Mouse (Mus musculus): ENCODE data around the gene Gng13. TPM values are rescaled to one million over a fixed set of nuclear protein-coding genes. Genes with fewer than 3 reads are reported as not detected.
A peak's percentile ranks its signal among the peaks of the same experiment; 100 is the strongest.

The Gng13 gene
- polyA plus RNA-seq, 1 experiment from 2014 or later: 9.7 TPM

- Histone ChIP-seq H3K4me2 (ENCODE audit: low read depth, severe bottlenecking) (no peak overlapping the region), H3K36me3 (ENCODE audit: control insufficient read depth, insufficient read depth, low read length) (no peaks in the 10 kb centered on the region), H3K27me3 (ENCODE audit: control insufficient read depth, insufficient read depth, low read length) (no peaks in the 10 kb centered on the region), H3K9me3 (ENCODE audit: control insufficient read depth, low read length) (no peaks in the 10 kb centered on the region), H3K4me1 (ENCODE audit: control insufficient read depth, insufficient read depth, low read length) (peaks cover 4% of the 10 kb centered on the region; the same call in 1 of the 2 replicates), H3K9ac (ENCODE audit: low read length) (no peak overlapping the region), H3K4me3 (ENCODE audit: low read depth, low read length) (no peak overlapping the region), H3K27ac (replicated peaks; ENCODE audit: low read depth, low read length) (no peak overlapping the region)
- WGBS: 44% methylated on average over 4 of the region's 4 CpGs
- DNase-seq (ENCODE audit: low spot score): no peak
- ATAC-seq (ENCODE audit: insufficient number of reproducible peaks, low FRiP score, low TSS enrichment, low read depth): no peak
These were observed 38.8 kb downstream of the Gng13 start for GRCm38 (mm10) chr17:25755627-25756377.

- DNase-seq (ENCODE audit: low spot score) (no peak), ATAC-seq (ENCODE audit: insufficient number of reproducible peaks, low FRiP score, low TSS enrichment, low read depth) (no peak)
- Histone ChIP-seq H3K4me2 (ENCODE audit: low read depth, severe bottlenecking) (no peak overlapping the region), H3K9me3 (ENCODE audit: control insufficient read depth, low read length) (no peaks in the 10 kb centered on the region), H3K4me1 (ENCODE audit: control insufficient read depth, insufficient read depth, low read length) (peaks cover 4% of the 10 kb centered on the region; the same call in 1 of the 2 replicates), H3K36me3 (ENCODE audit: control insufficient read depth, insufficient read depth, low read length) (no peaks in the 10 kb centered on the region), H3K9ac (ENCODE audit: low read length) (no peak overlapping the region; the same call in 1 of the 2 replicates), H3K4me3 (ENCODE audit: low read depth, low read length) (no peak overlapping the region), H3K27me3 (ENCODE audit: control insufficient read depth, insufficient read depth, low read length) (no peaks in the 10 kb centered on the region), H3K27ac (replicated peaks; ENCODE audit: low read depth, low read length) (no peak overlapping the region)
- 79% methylated on average over 9 of the region's 9 CpGs for WGBS
These were observed 39.6 kb downstream of the Gng13 start for GRCm38 (mm10) chr17:25756378-25757242.

GRCm38 (mm10) chr17:25757691-25758090 is 40.7 kb downstream of the Gng13 start:
- WGBS: 78% methylated on average over 3 of the region's 3 CpGs
- no peak overlapping the region for H3K9ac ChIP-seq (ENCODE audit: low read length)
- H3K4me2 ChIP-seq (ENCODE audit: low read depth, severe bottlenecking): no peak overlapping the region
- H3K9me3 ChIP-seq (ENCODE audit: control insufficient read depth, low read length): no peaks in the 10 kb centered on the region
- H3K4me1 ChIP-seq (ENCODE audit: control insufficient read depth, insufficient read depth, low read length): peaks cover 4% of the 10 kb centered on the region; the same call in 1 of the 2 replicates
- DNase-seq (ENCODE audit: low spot score): no peak
- no peak for ATAC-seq (ENCODE audit: insufficient number of reproducible peaks, low FRiP score, low TSS enrichment, low read depth)
- no peak overlapping the region for H3K27ac ChIP-seq (replicated peaks; ENCODE audit: low read depth, low read length)
- no peaks in the 10 kb centered on the region for H3K27me3 ChIP-seq (ENCODE audit: control insufficient read depth, insufficient read depth, low read length)
- H3K36me3 ChIP-seq (ENCODE audit: control insufficient read depth, insufficient read depth, low read length): no peaks in the 10 kb centered on the region
- no peak overlapping the region for H3K4me3 ChIP-seq (ENCODE audit: low read depth, low read length)

GRCm38 (mm10) chr17:25760148-25760547 is 43.2 kb downstream of the Gng13 start:
- Histone ChIP-seq H3K4me1 (ENCODE audit: control insufficient read depth, insufficient read depth, low read length) (peaks cover 4% of the 10 kb centered on the region; the same call in 1 of the 2 replicates), H3K36me3 (ENCODE audit: control insufficient read depth, insufficient read depth, low read length) (no peaks in the 10 kb centered on the region), H3K4me3 (ENCODE audit: low read depth, low read length) (no peak overlapping the region), H3K27me3 (ENCODE audit: control insufficient read depth, insufficient read depth, low read length) (no peaks in the 10 kb centered on the region), H3K9ac (ENCODE audit: low read length) (no peak overlapping the region), H3K27ac (replicated peaks; ENCODE audit: low read depth, low read length) (no peak overlapping the region), H3K9me3 (ENCODE audit: control insufficient read depth, low read length) (no peaks in the 10 kb centered on the region), H3K4me2 (ENCODE audit: low read depth, severe bottlenecking) (no peak overlapping the region)
- 79% methylated on average over 8 of the region's 8 CpGs for WGBS
- ATAC-seq (ENCODE audit: insufficient number of reproducible peaks, low FRiP score, low TSS enrichment, low read depth) (no peak), DNase-seq (ENCODE audit: low spot score) (no peak)

- DNase-seq (ENCODE audit: low spot score): no peak
- no peak for ATAC-seq (ENCODE audit: insufficient number of reproducible peaks, low FRiP score, low TSS enrichment, low read depth)
- no peak overlapping the region for H3K9ac ChIP-seq (ENCODE audit: low read length)
- no peak overlapping the region for H3K4me2 ChIP-seq (ENCODE audit: low read depth, severe bottlenecking)
- H3K4me1 ChIP-seq (ENCODE audit: control insufficient read depth, insufficient read depth, low read length): peaks cover 3% of the 10 kb centered on the region; the same call in 1 of the 2 replicates
- H3K27ac ChIP-seq (replicated peaks; ENCODE audit: low read depth, low read length): no peak overlapping the region
- no peaks in the 10 kb centered on the region for H3K9me3 ChIP-seq (ENCODE audit: control insufficient read depth, low read length)
- no peak overlapping the region for H3K4me3 ChIP-seq (ENCODE audit: low read depth, low read length)
- WGBS: 67% methylated on average over 4 of the region's 4 CpGs
- no peaks in the 10 kb centered on the region for H3K27me3 ChIP-seq (ENCODE audit: control insufficient read depth, insufficient read depth, low read length)
- no peaks in the 10 kb centered on the region for H3K36me3 ChIP-seq (ENCODE audit: control insufficient read depth, insufficient read depth, low read length)
These were observed 44.6 kb downstream of the Gng13 start for GRCm38 (mm10) chr17:25761561-25761970.

- H3K4me1 ChIP-seq (ENCODE audit: control insufficient read depth, insufficient read depth, low read length): peaks cover 3% of the 10 kb centered on the region; the same call in 1 of the 2 replicates
- WGBS: 31% methylated on average over 3 of the region's 3 CpGs
- no peak overlapping the region for H3K4me3 ChIP-seq (ENCODE audit: low read depth, low read length)
- H3K36me3 ChIP-seq (ENCODE audit: control insufficient read depth, insufficient read depth, low read length): no peaks in the 10 kb centered on the region
- H3K27me3 ChIP-seq (ENCODE audit: control insufficient read depth, insufficient read depth, low read length): no peaks in the 10 kb centered on the region
- H3K9ac ChIP-seq (ENCODE audit: low read length): no peak overlapping the region
- H3K4me2 ChIP-seq (ENCODE audit: low read depth, severe bottlenecking): no peak overlapping the region
- no peak for DNase-seq (ENCODE audit: low spot score)
- H3K9me3 ChIP-seq (ENCODE audit: control insufficient read depth, low read length): no peaks in the 10 kb centered on the region
- no peak overlapping the region for H3K27ac ChIP-seq (replicated peaks; ENCODE audit: low read depth, low read length)
- ATAC-seq (ENCODE audit: insufficient number of reproducible peaks, low FRiP score, low TSS enrichment, low read depth): no peak
These were observed 45.6 kb downstream of the Gng13 start for GRCm38 (mm10) chr17:25762591-25762990.

- no peak overlapping the region for H3K4me2 ChIP-seq (ENCODE audit: low read depth, severe bottlenecking)
- peaks cover 3% of the 10 kb centered on the region; the same call in 1 of the 2 replicates for H3K4me1 ChIP-seq (ENCODE audit: control insufficient read depth, insufficient read depth, low read length)
- no peak overlapping the region for H3K27ac ChIP-seq (replicated peaks; ENCODE audit: low read depth, low read length)
- 29% methylated on average over 5 of the region's 5 CpGs for WGBS
- no peaks in the 10 kb centered on the region for H3K27me3 ChIP-seq (ENCODE audit: control insufficient read depth, insufficient read depth, low read length)
- H3K36me3 ChIP-seq (ENCODE audit: control insufficient read depth, insufficient read depth, low read length): no peaks in the 10 kb centered on the region
- no peak overlapping the region for H3K9ac ChIP-seq (ENCODE audit: low read length)
- DNase-seq (ENCODE audit: low spot score) (peak; percentile 60), ATAC-seq (ENCODE audit: insufficient number of reproducible peaks, low FRiP score, low TSS enrichment, low read depth) (no peak)
- H3K4me3 ChIP-seq (ENCODE audit: low read depth, low read length): no peak overlapping the region
- no peaks in the 10 kb centered on the region for H3K9me3 ChIP-seq (ENCODE audit: control insufficient read depth, low read length)
These were observed 48.9 kb downstream of the Gng13 start for GRCm38 (mm10) chr17:25765886-25766285.

All from limb, embryonic 11.5 days (tissue).